Mouse (Mus musculus) embryo, embryonic 11.5 days (tissue): ENCODE data around the gene Ccdc102a.
"Not testable (repeated sequence)": the region's sequence is repeated elsewhere in the genome, so short reads cannot be mapped to it uniquely, and the experiment has no call there.

Source experiments
- DNase-seq: peaks from one replicate; pipeline ENCODE4 v3.0.0-alpha.2; 2012; ENCODE audit warnings: low read depth, low spot score

Ccdc102a gene

GRCm38 (mm10) chr8:94875096-94875870 is 42.6 kb downstream of the Ccdc102a start:
- DNase-seq: no peak

GRCm38 (mm10) chr8:94874358-94874757 is 43.5 kb downstream of the Ccdc102a start:
- no peak for DNase-seq

- no peak for DNase-seq
These were observed 45.3 kb downstream of the Ccdc102a start for GRCm38 (mm10) chr8:94872576-94872975.

GRCm38 (mm10) chr8:94872156-94872555 is 45.7 kb downstream of the Ccdc102a start:
- no peak for DNase-seq

- peak; percentile 56 for DNase-seq
These were observed 46.6 kb downstream of the Ccdc102a start for GRCm38 (mm10) chr8:94871108-94871894.

GRCm38 (mm10) chr8:94870474-94871107 is 47.3 kb downstream of the Ccdc102a start:
- DNase-seq: no peak

GRCm38 (mm10) chr8:94870003-94870402 is 47.9 kb downstream of the Ccdc102a start:
- DNase-seq: no peak

- DNase-seq: no peak
These were observed 48.8 kb downstream of the Ccdc102a start for GRCm38 (mm10) chr8:94869146-94869545.

GRCm38 (mm10) chr8:94866921-94867320 is 51.0 kb downstream of the Ccdc102a start:
- no peak for DNase-seq

GRCm38 (mm10) chr8:94865292-94865691 is 52.6 kb downstream of the Ccdc102a start:
- DNase-seq: no peak

GRCm38 (mm10) chr8:94863897-94864673 is 53.8 kb downstream of the Ccdc102a start:
- no peak for DNase-seq

GRCm38 (mm10) chr8:94862487-94863220 is 55.2 kb downstream of the Ccdc102a start:
- no peak for DNase-seq

GRCm38 (mm10) chr8:94861352-94861910 is 56.5 kb downstream of the Ccdc102a start:
- DNase-seq: no peak

- DNase-seq: peak; percentile 78
These were observed 60.3 kb downstream of the Ccdc102a start, which contains the start of gene Polr2c for GRCm38 (mm10) chr8:94857346-94858173. Polr2c (plus strand) TSS chr8:94857450.

- no peak for DNase-seq
These were observed 60.9 kb downstream of the Ccdc102a start for GRCm38 (mm10) chr8:94857011-94857345.

- not testable (repeated sequence) for DNase-seq
These were observed 63.1 kb downstream of the Ccdc102a start for GRCm38 (mm10) chr8:94854761-94855160.
